Mouse (Mus musculus): ENCODE results near the gene Parn.
"Not testable (repeated sequence)": the region's sequence is repeated elsewhere in the genome, so short reads cannot be mapped to it uniquely, and the experiment has no call there.

- TF ChIP-seq GATA1 (IDR thresholded peaks at IDR 0.05; ENCODE audit: low read depth, low read length) = 0 out of 2 replicates have a peak, but pooled peaks have one; percentile 28
- TF ChIP-seq E2F4 (IDR thresholded peaks at IDR 0.05; ENCODE audit: borderline replicate concordance, low read depth, low read length); MAFK (IDR thresholded peaks at IDR 0.05; ENCODE audit: borderline replicate concordance, low read depth, low read length); RCOR1 (IDR thresholded peaks at IDR 0.05; ENCODE audit: low read depth, low read length); MAX (IDR thresholded peaks at IDR 0.05; ENCODE audit: low read length): not testable (repeated sequence)
These were observed 2.9 kb upstream of the Parn start for GRCm38 (mm10) chr16:13670896-13671295.

All from MEL (cell line).